Mouse (Mus musculus) intestine, postnatal 0 days (tissue): ENCODE data around the gene Synj2. TPM values are rescaled to one million over a fixed set of nuclear protein-coding genes. Genes with fewer than 3 reads are reported as not detected.

Source experiments
- ATAC-seq: fragments of 200-750 bp; cut with Nextera tagmentation; 2 replicates; pipeline ENCODE4 v1.8.0; 2017; ENCODE audit warnings: mild to moderate bottlenecking, moderate TSS enrichment, moderate library complexity
- H3K27ac ChIP-seq: fragments of 300-500 bp; sonication (generic); 2 replicates; pipeline ENCODE4 v1.5.1; 2014; ENCODE audit warnings: mild to moderate bottlenecking, low read depth, low read length, moderate library complexity
- H3K27me3 ChIP-seq: fragments of 300-500 bp; sonication (generic); replicated peaks from 2 replicates; pipeline ENCODE4 v1.6.1; 2014; ENCODE audit warnings: low read length, mixed read lengths; ENCODE audit not compliant: control insufficient read depth, insufficient read depth
- H3K36me3 ChIP-seq: fragments of 300-500 bp; sonication (generic); 2 replicates; pipeline ENCODE4 v1.6.1; 2014; ENCODE audit warnings: mild to moderate bottlenecking, moderate library complexity; ENCODE audit not compliant: control insufficient read depth, insufficient read depth
- H3K4me1 ChIP-seq: fragments of 300-500 bp; sonication (generic); replicated peaks from 2 replicates; pipeline ENCODE4 v1.6.1; 2014; ENCODE audit warnings: antibody characterized with exemption, low read length, mixed read lengths; ENCODE audit not compliant: control insufficient read depth, insufficient read depth
- H3K4me2 ChIP-seq: fragments of 300-500 bp; sonication (generic); replicated peaks from 2 replicates; pipeline ENCODE4 v1.6.1; 2014; ENCODE audit warnings: low read depth, mild to moderate bottlenecking, moderate library complexity
- H3K4me3 ChIP-seq: fragments of 300-500 bp; sonication (generic); 2 replicates; pipeline ENCODE4 v1.5.1; 2014; ENCODE audit warnings: low read depth, low read length
- H3K9ac ChIP-seq: fragments of 300-500 bp; sonication (generic); 2 replicates; pipeline ENCODE4 v1.6.1; 2014; ENCODE audit warnings: mild to moderate bottlenecking, low read depth, low read length
- H3K9me3 ChIP-seq: fragments of 300-500 bp; sonication (generic); 2 replicates; pipeline ENCODE4 v1.6.1; 2016; ENCODE audit warnings: mixed run types; ENCODE audit not compliant: control insufficient read depth
- CTCF ChIP-seq: sonication (generic); IDR thresholded peaks from 2 replicates; pipeline ENCODE4 v1.5.1; 2016; ENCODE audit warnings: low read depth, mild to moderate bottlenecking, control low read depth, antibody characterized with exemption, moderate library complexity
- WGBS: fragments of 180-500 bp; shearing (Covaris S2); extraction: QIAGEN DNeasy Blood & Tissue Kit; methylation state at CpG from one replicate; pipeline ENCODE4 v1.1.7; 2014; 5-methylcytosine and 5-hydroxymethylcytosine counted together
- polyA plus RNA-seq: library from polyadenylated mRNA; unstranded; fragments of >200 nt; fragmentation: Nextera tagmentation; extraction: Ambion mirVana; gene quantifications from 2 replicates; pipeline ENCODE4 v1.2.1, GENCODE M21; 2015

Gene Synj2
- 2.1 and 2.6 TPM in 2 replicates for polyA plus RNA-seq

DNA sequence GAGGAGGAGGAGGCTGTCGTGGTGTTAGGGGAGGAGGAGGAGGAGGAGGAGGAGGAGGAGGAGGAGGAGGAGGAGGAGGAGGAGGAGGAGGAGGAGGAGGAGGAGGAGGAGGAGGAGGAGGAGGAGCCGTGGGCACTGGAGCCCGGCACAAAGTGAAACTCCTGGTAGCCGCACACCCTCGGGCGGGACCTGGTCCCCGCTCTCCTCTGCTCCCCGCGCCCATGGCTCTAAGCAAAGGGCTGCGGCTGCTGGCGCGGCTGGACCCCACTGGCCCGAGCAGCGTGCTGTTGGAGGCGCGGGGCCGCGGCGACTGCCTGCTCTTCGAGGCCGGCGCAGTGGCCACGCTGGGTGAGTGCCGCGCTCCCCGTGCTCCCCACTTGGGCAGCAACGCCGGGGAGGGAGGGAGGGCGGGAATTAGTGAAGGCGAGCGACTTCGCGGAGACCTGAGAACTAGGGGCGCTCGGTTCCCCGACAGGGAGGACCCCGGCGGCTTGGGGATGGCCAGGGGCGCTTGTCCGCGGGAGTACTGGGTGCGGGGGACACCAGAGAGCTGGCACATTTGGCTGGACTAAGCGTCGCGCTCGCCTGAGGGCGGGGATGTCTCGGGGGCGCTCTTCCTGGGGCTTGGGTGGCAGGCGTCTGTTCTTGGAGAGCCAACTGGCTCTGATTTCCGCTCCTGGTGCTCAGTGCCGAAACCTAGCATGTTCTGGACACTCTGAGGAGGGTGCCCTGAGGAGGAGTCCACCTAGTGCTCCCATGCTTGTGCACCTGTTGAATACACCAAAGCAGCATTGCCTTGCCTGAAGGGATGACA is at the start of gene Synj2:
TSS of gene Synj2 (plus strand) at position 51 of the 814 bp plus-strand sequence.
- peak within 1 kb of the TSS; percentile 78 for H3K4me3 ChIP-seq
- peak; percentile 63 for ATAC-seq
- WGBS, result 0% methylated on average over 47 of the region's 52 CpGs
- no peaks in the 10 kb centered on the region for H3K4me1 ChIP-seq
- H3K27ac ChIP-seq, result peak within 1 kb of the TSS; percentile 86
- peak; percentile 12; the same call in 1 of the 2 replicates for TF ChIP-seq CTCF
- H3K9me3 ChIP-seq, result no peaks in the 10 kb centered on the region
- peak within 1 kb of the TSS; percentile 71 for H3K9ac ChIP-seq
- H3K36me3 ChIP-seq, result no peaks in the 10 kb centered on the region
- peak within 1 kb of the TSS; percentile 84 for H3K4me2 ChIP-seq
- H3K27me3 ChIP-seq, result no peaks in the 10 kb centered on the region

GRCm38 (mm10) chr17:5891933-5892683 is 49.0 kb upstream of the Synj2 start:
- Histone ChIP-seq H3K9ac (no peak overlapping the region), H3K4me1 (0 out of 2 replicates have a peak, but pooled peaks cover 9% of the 10 kb centered on the region), H3K4me2 (peak overlapping the region; percentile 40; the same call in 1 of the 2 replicates), H3K27ac (peak overlapping the region; percentile 89), H3K27me3 (no peaks in the 10 kb centered on the region), H3K4me3 (no peak overlapping the region), H3K36me3 (peaks cover 9% of the 10 kb centered on the region), H3K9me3 (no peaks in the 10 kb centered on the region)
- TF ChIP-seq CTCF, result no peak
- ATAC-seq, result no peak
- 51% methylated on average over 9 of the region's 9 CpGs for WGBS

DNA sequence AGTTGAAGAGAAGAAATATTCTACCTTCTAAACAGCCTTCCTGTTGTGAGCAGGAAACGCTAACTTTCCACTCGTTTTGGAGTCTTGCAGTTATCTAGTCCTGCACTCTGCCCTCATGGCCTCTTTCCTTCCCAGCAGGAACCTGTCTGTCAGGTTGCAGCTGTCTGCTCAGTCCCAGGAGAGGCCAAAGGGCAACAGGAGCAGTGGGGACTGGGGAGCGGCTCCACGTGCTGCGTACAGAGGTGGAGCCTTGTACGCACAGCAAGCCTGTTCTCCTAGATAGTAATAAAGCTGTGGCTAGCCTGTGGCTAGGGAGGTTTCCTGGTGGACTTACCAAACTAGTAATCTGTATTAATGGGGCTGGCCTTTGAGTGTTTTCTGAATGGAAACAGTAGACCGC is 48.0 kb upstream of the Synj2 start:
- no peak for TF ChIP-seq CTCF
- Histone ChIP-seq H3K27ac (peak overlapping the region; percentile 89), H3K36me3 (peaks cover 14% of the 10 kb centered on the region), H3K4me3 (no peak overlapping the region), H3K27me3 (no peaks in the 10 kb centered on the region), H3K9ac (no peak overlapping the region), H3K9me3 (no peaks in the 10 kb centered on the region), H3K4me1 (0 out of 2 replicates have a peak, but pooled peaks cover 9% of the 10 kb centered on the region), H3K4me2 (peak overlapping the region; percentile 40)
- WGBS, result 21% methylated on average over 7 of the region's 7 CpGs
- ATAC-seq, result peak; percentile 94

- Histone ChIP-seq H3K36me3 (peaks cover 14% of the 10 kb centered on the region), H3K9ac (no peak overlapping the region), H3K4me2 (peak overlapping the region; percentile 13), H3K9me3 (no peaks in the 10 kb centered on the region), H3K27ac (peak overlapping the region; percentile 89), H3K4me1 (0 out of 2 replicates have a peak, but pooled peaks cover 9% of the 10 kb centered on the region), H3K27me3 (no peaks in the 10 kb centered on the region), H3K4me3 (no peak overlapping the region)
- 53% methylated on average over 7 of the region's 7 CpGs for WGBS
- peak; percentile 70 for ATAC-seq
- TF ChIP-seq CTCF, result peak; percentile 72
These were observed 47.4 kb upstream of the Synj2 start for GRCm38 (mm10) chr17:5893574-5894148.

- ATAC-seq, result peak; percentile 60
- Histone ChIP-seq H3K4me3 (no peak overlapping the region), H3K36me3 (peaks cover 28% of the 10 kb centered on the region), H3K4me1 (0 out of 2 replicates have a peak, but pooled peaks cover 9% of the 10 kb centered on the region), H3K9me3 (no peaks in the 10 kb centered on the region), H3K9ac (no peak overlapping the region), H3K4me2 (peak overlapping the region; percentile 40; the same call in 1 of the 2 replicates), H3K27ac (0 out of 2 replicates have a peak overlapping the region, but pooled peaks have one; percentile 78), H3K27me3 (no peaks in the 10 kb centered on the region)
- TF ChIP-seq CTCF, result no peak
- WGBS, result 32% methylated on average over 4 of the region's 4 CpGs
These were observed 45.0 kb upstream of the Synj2 start for GRCm38 (mm10) chr17:5896066-5896465.
